Mouse (Mus musculus) T-helper 1 cell (primary cell): ENCODE measurements around the gene Olfr324.

Experiments used
- in situ Hi-C: fragments of 300-600 bp; cut with MboI, MseI; formaldehyde crosslinking; loops from one replicate; pipeline ENCODE4 v1.15.1; 2025; ENCODE audit warnings: high pct_unique_total_duplicates

Gene Olfr324

GRCm38 (mm10) chr11:58634878-58635277 is 40.0 kb downstream of the Olfr324 start:
- in situ Hi-C loops = loop anchor here (10.0 kb wide), 1 partner anchor 230 kb away; no protein-coding TSS in a partner anchor

GRCm38 (mm10) chr11:58636376-58636977 is 41.6 kb downstream of the Olfr324 start:
- in situ Hi-C loops = loop anchor here (10.0 kb wide), 1 partner anchor 232 kb away; no protein-coding TSS in a partner anchor

- in situ Hi-C loops = loop anchor here (10.0 kb wide), 1 partner anchor 233 kb away; no protein-coding TSS in a partner anchor
Measured at GRCm38 (mm10) chr11:58638176-58638701, 43.3 kb downstream of the Olfr324 start.

- in situ Hi-C loops = no loop called here
Measured at GRCm38 (mm10) chr11:58640272-58640867, 45.5 kb downstream of the Olfr324 start, which contains the start of gene Trim58. TSS of gene Trim58 (plus strand) at chr11:58640465.

GRCm38 (mm10) chr11:58641057-58641456 is 46.1 kb downstream of the Olfr324 start:
- in situ Hi-C loops = no loop called here

GRCm38 (mm10) chr11:58641638-58642358 is 46.9 kb downstream of the Olfr324 start:
- in situ Hi-C loops = no loop called here

- in situ Hi-C loops = no loop called here
Measured at GRCm38 (mm10) chr11:58643350-58643749, 48.4 kb downstream of the Olfr324 start.
